Mouse (Mus musculus): ENCODE measurements at regions not wholly inside any gene's neighbourhood (a gene's known extent, or its start where the extent isn't known, plus 50 kb on each side); places are given as distances from the start of the nearest gene placed in this dataset.
A peak's percentile ranks its signal among the peaks of the same experiment; 100 is the strongest.

DNA sequence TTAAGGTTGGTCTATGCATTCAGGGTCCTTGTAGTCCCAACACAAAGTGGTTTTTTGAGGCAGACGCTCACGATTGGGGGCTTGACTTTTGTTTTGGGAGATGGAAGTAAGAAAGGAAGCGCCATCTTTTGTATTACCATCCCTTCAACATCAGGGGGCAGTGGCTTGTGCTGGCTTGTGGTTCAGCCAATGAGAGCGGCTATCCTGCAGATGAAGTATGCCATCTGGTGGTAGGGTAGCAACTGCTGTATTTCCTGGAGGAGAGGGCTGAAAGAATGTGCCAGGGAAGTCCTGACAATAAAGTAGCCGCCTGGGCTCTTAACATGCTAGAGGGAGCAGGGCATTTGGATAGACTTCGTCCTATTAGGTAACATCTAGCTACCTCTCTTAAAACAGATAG lies 139.0 kb upstream of the Psmd7 start:
- WGBS: 93% methylated on average over 6 of the region's 6 CpGs
- Histone ChIP-seq H3K36me3 (no peaks in the 10 kb centered on the region), H3K9ac (no peak overlapping the region), H3K27me3 (replicated peaks) (no peaks in the 10 kb centered on the region), H3K27ac (no peak overlapping the region), H3K4me1 (replicated peaks) (no peaks in the 10 kb centered on the region), H3K9me3 (no peaks in the 10 kb centered on the region), H3K4me2 (replicated peaks) (no peak overlapping the region), H3K4me3 (replicated peaks) (no peak overlapping the region)
- ATAC-seq: no peak

GRCm38 (mm10) chr8:107739091-107739490 lies 150.8 kb upstream of the Psmd7 start:
- H3K27me3 ChIP-seq (replicated peaks): no peaks in the 10 kb centered on the region
- H3K4me2 ChIP-seq (replicated peaks): no peak overlapping the region
- H3K9ac ChIP-seq: no peak overlapping the region
- H3K4me1 ChIP-seq (replicated peaks): no peaks in the 10 kb centered on the region
- no peak overlapping the region for H3K27ac ChIP-seq
- H3K9me3 ChIP-seq: no peaks in the 10 kb centered on the region
- H3K36me3 ChIP-seq: no peaks in the 10 kb centered on the region
- H3K4me3 ChIP-seq (replicated peaks): no peak overlapping the region
- 75% methylated on average over 9 of the region's 9 CpGs for WGBS
- no peak for ATAC-seq

GRCm38 (mm10) chr8:107757083-107757482 lies 168.8 kb upstream of the Psmd7 start:
- 60% methylated on average over 7 of the region's 7 CpGs for WGBS
- no peak overlapping the region for H3K4me2 ChIP-seq (replicated peaks)
- H3K4me3 ChIP-seq (replicated peaks): no peak overlapping the region
- H3K9ac ChIP-seq: no peak overlapping the region
- no peaks in the 10 kb centered on the region for H3K9me3 ChIP-seq
- H3K27me3 ChIP-seq (replicated peaks): no peaks in the 10 kb centered on the region
- no peak for ATAC-seq
- no peak overlapping the region for H3K27ac ChIP-seq
- no peaks in the 10 kb centered on the region for H3K4me1 ChIP-seq (replicated peaks)
- no peaks in the 10 kb centered on the region for H3K36me3 ChIP-seq

DNA sequence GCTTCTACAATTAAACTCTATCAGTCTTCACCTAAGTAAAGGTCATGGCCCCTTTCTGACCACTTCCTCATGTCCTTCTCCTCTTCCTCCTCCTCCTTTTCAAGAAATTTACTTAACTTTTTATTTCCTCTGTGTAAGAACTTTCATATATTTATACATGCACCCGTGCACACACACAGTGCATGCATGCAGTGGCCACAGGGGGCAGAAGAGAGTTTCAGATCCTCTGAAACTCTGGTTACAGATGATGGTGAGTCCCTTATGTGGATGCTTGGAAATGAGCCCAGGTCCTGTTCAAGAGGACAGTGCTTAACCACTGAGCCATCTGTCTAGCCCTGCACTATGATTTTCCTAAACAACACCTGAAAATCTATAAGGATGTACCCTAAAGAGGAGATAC lies 170.4 kb upstream of the Psmd7 start:
- no peaks in the 10 kb centered on the region for H3K9me3 ChIP-seq
- 81% methylated on average over 1 of the region's 1 CpGs for WGBS
- ATAC-seq: no peak

DNA sequence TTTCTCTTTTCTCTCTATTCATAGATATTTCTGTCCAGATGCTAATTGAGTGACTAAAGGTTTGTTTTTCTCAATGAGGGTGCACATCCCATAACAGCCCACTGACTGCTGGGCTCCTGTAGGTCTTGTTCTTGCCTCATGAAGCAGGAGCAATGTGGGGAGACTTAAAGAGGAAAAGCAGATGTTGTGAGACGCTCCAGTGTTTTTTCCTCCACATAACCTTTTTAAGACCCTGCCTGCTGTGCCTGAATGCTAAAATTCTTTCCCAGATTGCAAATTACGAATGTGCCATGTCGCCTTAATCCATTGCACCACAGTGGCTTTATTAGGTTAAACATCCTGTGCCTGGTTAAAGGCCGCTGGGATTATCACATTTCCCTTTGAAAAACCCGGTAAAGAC lies 165.5 kb upstream of the Zfhx3 start:
- 25% methylated on average over 5 of the region's 5 CpGs for WGBS
- no peaks in the 10 kb centered on the region for H3K4me1 ChIP-seq (replicated peaks)
- no peaks in the 10 kb centered on the region for H3K9me3 ChIP-seq
- no peak overlapping the region for H3K4me2 ChIP-seq (replicated peaks)
- H3K27ac ChIP-seq: no peak overlapping the region
- no peaks in the 10 kb centered on the region for H3K36me3 ChIP-seq
- no peak overlapping the region for H3K4me3 ChIP-seq (replicated peaks)
- no peak overlapping the region for H3K9ac ChIP-seq
- ATAC-seq: no peak
- no peaks in the 10 kb centered on the region for H3K27me3 ChIP-seq (replicated peaks)

More for the DNA sequence above, 170.4 kb upstream of the Psmd7 start:
- Histone ChIP-seq H3K4me2 (replicated peaks) (no peak overlapping the region), H3K4me3 (replicated peaks) (no peak overlapping the region), H3K36me3 (no peaks in the 10 kb centered on the region), H3K27ac (no peak overlapping the region), H3K4me1 (replicated peaks) (no peaks in the 10 kb centered on the region), H3K27me3 (replicated peaks) (no peaks in the 10 kb centered on the region), H3K9ac (no peak overlapping the region)

DNA sequence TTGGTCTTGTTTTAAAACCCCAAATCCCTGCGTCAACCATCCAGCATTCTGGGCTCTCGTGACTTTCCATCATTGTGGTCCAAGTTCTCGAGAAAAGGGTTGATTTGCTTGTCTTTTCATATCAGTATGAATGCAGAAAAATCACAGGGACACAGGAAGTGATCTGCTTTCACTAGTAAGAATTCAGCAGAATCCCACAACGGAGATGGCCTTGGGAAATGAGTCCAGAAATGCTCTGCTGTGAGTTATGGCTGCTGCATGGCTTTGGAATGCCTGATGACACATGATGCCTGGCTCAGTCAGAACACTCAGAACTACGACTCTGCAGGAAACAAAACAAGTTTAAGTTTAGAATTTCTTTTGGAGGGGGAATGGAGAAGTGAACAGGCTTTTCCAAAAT lies 156.7 kb upstream of the Zfhx3 start:
- ATAC-seq: no peak

GRCm38 (mm10) chr8:107792286-107792685 lies 150.2 kb upstream of the Zfhx3 start:
- 75% methylated on average over 3 of the region's 3 CpGs for WGBS

More for the DNA sequence above, 156.7 kb upstream of the Zfhx3 start:
- no peak overlapping the region for H3K27ac ChIP-seq
- H3K4me2 ChIP-seq (replicated peaks): no peak overlapping the region
- no peak overlapping the region for H3K9ac ChIP-seq
- no peaks in the 10 kb centered on the region for H3K9me3 ChIP-seq
- H3K27me3 ChIP-seq (replicated peaks): no peaks in the 10 kb centered on the region
- no peaks in the 10 kb centered on the region for H3K4me1 ChIP-seq (replicated peaks)
- WGBS: 53% methylated on average over 5 of the region's 5 CpGs
- no peak overlapping the region for H3K4me3 ChIP-seq (replicated peaks)
- no peaks in the 10 kb centered on the region for H3K36me3 ChIP-seq

GRCm38 (mm10) chr8:107814931-107815330 lies 127.5 kb upstream of the Zfhx3 start:
- no peak overlapping the region for H3K9ac ChIP-seq
- no peaks in the 10 kb centered on the region for H3K4me1 ChIP-seq (replicated peaks)
- no peak overlapping the region for H3K27ac ChIP-seq
- no peaks in the 10 kb centered on the region for H3K36me3 ChIP-seq
- H3K27me3 ChIP-seq (replicated peaks): no peaks in the 10 kb centered on the region
- WGBS: 86% methylated on average over 14 of the region's 14 CpGs
- no peak for ATAC-seq
- no peak overlapping the region for H3K4me3 ChIP-seq (replicated peaks)
- no peak overlapping the region for H3K4me2 ChIP-seq (replicated peaks)
- no peaks in the 10 kb centered on the region for H3K9me3 ChIP-seq

More at GRCm38 (mm10) chr8:107792286-107792685, 150.2 kb upstream of the Zfhx3 start:
- no peak overlapping the region for H3K4me3 ChIP-seq (replicated peaks)
- no peak for ATAC-seq
- no peak overlapping the region for H3K9ac ChIP-seq
- no peaks in the 10 kb centered on the region for H3K27me3 ChIP-seq (replicated peaks)
- no peak overlapping the region for H3K4me2 ChIP-seq (replicated peaks)
- H3K9me3 ChIP-seq: no peaks in the 10 kb centered on the region
- H3K4me1 ChIP-seq (replicated peaks): no peaks in the 10 kb centered on the region
- H3K36me3 ChIP-seq: no peaks in the 10 kb centered on the region
- H3K27ac ChIP-seq: no peak overlapping the region

- H3K9me3 ChIP-seq: no peaks in the 10 kb centered on the region
Observed at GRCm38 (mm10) chr8:107815775-107816174, 126.7 kb upstream of the Zfhx3 start.

GRCm38 (mm10) chr8:107817796-107818195 lies 124.6 kb upstream of the Zfhx3 start:
- Histone ChIP-seq H3K9me3 (no peaks in the 10 kb centered on the region), H3K4me2 (replicated peaks) (no peak overlapping the region), H3K27me3 (replicated peaks) (no peaks in the 10 kb centered on the region), H3K4me3 (replicated peaks) (no peak overlapping the region), H3K36me3 (no peaks in the 10 kb centered on the region), H3K9ac (no peak overlapping the region), H3K27ac (no peak overlapping the region), H3K4me1 (replicated peaks) (peaks cover 4% of the 10 kb centered on the region; the same call in 1 of the 2 replicates)
- no peak for ATAC-seq
- 77% methylated on average over 9 of the region's 9 CpGs for WGBS

More at GRCm38 (mm10) chr8:107815775-107816174, 126.7 kb upstream of the Zfhx3 start:
- Histone ChIP-seq H3K36me3 (no peaks in the 10 kb centered on the region), H3K4me3 (replicated peaks) (no peak overlapping the region), H3K27ac (no peak overlapping the region), H3K9ac (no peak overlapping the region), H3K4me2 (replicated peaks) (no peak overlapping the region), H3K27me3 (replicated peaks) (no peaks in the 10 kb centered on the region), H3K4me1 (replicated peaks) (peaks cover 4% of the 10 kb centered on the region; the same call in 1 of the 2 replicates)
- WGBS: 30% methylated on average over 3 of the region's 3 CpGs
- no peak for ATAC-seq

DNA sequence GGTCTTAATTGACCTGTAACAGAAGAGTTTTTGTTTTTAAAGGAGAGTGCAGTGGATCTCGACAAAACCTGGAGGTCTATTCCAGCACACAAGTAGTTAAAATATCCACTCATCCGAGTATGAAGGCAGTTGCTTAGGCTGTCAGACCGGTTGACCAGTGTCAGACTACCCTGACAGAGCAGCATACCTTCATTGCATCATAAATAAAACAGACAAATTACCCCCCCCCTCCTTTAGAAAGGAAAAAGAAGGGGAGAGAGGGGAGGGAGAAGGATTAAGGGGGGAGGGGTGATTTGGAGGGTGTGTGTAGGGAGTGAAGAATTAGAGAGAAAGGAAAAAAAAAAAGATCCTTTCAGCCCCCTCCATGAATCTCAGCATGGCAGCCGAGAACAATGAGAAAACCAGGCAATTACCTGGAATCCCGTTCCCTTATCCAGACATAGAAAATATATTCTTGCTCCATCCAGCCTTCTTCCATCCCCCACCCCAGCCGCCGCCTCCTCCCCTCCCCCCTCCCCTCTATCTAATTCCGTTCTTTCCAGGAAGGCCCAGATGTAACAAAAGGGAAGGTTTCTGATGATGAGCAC lies 122.2 kb upstream of the Zfhx3 start:
- Histone ChIP-seq H3K27me3 (replicated peaks) (no peaks in the 10 kb centered on the region), H3K9ac (no peak overlapping the region), H3K4me3 (replicated peaks) (no peak overlapping the region), H3K9me3 (no peaks in the 10 kb centered on the region), H3K4me1 (replicated peaks) (peaks cover 4% of the 10 kb centered on the region; the same call in 1 of the 2 replicates), H3K27ac (no peak overlapping the region), H3K36me3 (no peaks in the 10 kb centered on the region), H3K4me2 (replicated peaks) (no peak overlapping the region)
- 12% methylated on average over 8 of the region's 8 CpGs for whole genome bisulfite sequencing
- 0 out of 2 replicates have a peak, but pooled peaks have one; percentile 31 for ATAC-seq

- 42% methylated on average over 6 of the region's 6 CpGs for WGBS
- H3K4me1 ChIP-seq (replicated peaks): peaks cover 4% of the 10 kb centered on the region; the same call in 1 of the 2 replicates
- H3K9ac ChIP-seq: no peak overlapping the region
- no peak overlapping the region for H3K4me3 ChIP-seq (replicated peaks)
- H3K27me3 ChIP-seq (replicated peaks): no peaks in the 10 kb centered on the region
- no peak overlapping the region for H3K4me2 ChIP-seq (replicated peaks)
- H3K27ac ChIP-seq: no peak overlapping the region
- no peaks in the 10 kb centered on the region for H3K9me3 ChIP-seq
- no peaks in the 10 kb centered on the region for H3K36me3 ChIP-seq
- no peak for ATAC-seq
Observed at GRCm38 (mm10) chr8:107821522-107821921, 120.9 kb upstream of the Zfhx3 start.

DNA sequence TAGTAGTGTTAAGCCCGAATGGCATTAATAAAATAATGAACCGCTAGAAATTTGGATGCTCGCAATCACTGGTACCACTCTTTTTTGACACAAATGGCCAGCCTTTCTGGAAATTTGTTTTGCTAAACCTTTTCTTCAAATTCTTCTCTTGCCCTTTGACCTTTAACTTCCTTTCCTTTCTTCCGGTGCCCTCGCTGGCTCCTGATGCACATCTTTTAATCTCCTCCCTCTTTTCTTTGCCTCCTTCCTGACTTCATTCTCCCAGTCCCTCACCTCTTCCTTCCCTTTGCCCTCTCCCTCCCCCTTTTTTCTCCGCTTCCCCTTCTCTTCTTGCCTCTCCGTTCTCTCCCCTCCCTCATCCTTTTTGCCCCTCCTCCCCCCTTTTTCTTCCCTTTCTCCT lies 118.3 kb upstream of the Zfhx3 start:
- no peak for ATAC-seq
- peak overlapping the region; percentile 48; the same call in 1 of the 2 replicates for H3K4me2 ChIP-seq (replicated peaks)
- no peaks in the 10 kb centered on the region for H3K36me3 ChIP-seq
- no peak overlapping the region for H3K4me3 ChIP-seq (replicated peaks)
- H3K4me1 ChIP-seq (replicated peaks): peaks cover 4% of the 10 kb centered on the region; the same call in 1 of the 2 replicates
- 37% methylated on average over 7 of the region's 7 CpGs for WGBS
- no peak overlapping the region for H3K9ac ChIP-seq
- no peaks in the 10 kb centered on the region for H3K27me3 ChIP-seq (replicated peaks)
- no peak overlapping the region for H3K27ac ChIP-seq
- H3K9me3 ChIP-seq: no peaks in the 10 kb centered on the region
